Mouse (Mus musculus): ENCODE measurements around the gene Add2.
"Not testable (repeated sequence)": the region's sequence is repeated elsewhere in the genome, so short reads cannot be mapped to it uniquely, and the experiment has no call there.

Gene Add2

DNA sequence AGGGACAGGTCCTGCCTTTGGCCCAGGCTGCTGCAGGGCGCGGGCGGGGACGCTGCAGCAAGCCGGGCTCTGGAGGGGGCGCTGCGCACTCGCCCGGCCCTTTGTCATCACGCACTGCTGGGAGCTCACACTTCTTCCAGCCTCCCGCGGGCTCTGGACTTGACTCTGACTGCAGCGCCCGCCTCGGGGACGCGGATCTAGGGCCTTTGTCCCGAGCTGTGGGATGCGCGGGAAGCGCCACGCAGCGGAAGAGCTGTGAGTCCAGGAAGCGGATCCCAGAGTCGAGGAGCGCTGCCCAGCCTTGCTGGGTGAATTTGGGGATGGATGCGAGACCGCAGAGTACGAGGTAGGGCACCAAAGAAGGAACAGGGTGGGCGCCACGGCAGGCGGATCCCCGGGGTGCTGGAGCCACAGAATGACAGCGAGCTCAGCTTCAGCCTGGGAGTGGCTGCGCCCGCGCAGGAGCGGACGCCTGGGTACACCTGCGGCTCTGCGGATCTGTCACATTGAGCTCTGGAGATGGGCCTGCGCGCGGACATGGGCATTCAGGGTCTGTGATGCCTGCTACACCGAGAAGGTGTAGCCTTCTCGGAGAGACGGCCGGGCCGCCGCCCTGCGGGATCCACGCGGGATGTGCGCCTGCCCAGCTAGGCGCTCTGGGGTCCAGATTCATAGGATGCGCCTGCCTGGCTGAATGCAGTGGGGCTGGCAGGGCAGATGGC, at the start of gene Add2:
TSS of gene Add2 (plus strand) at position 81 of the 722 bp plus-strand sequence.
- no peak for DNase-seq

DNA sequence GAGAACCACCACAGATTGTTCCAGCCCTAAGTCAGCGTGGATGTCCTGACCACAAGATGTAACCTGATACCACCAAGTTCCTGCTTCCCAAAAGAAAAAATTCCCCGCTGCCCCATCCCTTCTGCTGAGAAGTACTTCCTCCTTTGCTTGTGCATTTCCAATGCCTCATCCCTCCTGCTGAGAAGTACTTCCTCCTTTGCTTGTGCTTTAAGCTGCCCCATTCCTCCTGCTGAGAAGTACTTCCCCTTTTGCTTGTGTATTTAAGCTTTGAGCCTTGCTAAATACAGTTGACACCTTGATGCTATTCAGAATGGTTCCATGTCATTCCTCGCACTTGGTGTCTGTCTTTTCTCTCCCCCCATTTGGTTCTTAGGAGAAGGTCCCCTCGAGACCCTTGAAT, 49.7 kb upstream of the Add2 start:
- DNase-seq: not testable (repeated sequence)

DNA sequence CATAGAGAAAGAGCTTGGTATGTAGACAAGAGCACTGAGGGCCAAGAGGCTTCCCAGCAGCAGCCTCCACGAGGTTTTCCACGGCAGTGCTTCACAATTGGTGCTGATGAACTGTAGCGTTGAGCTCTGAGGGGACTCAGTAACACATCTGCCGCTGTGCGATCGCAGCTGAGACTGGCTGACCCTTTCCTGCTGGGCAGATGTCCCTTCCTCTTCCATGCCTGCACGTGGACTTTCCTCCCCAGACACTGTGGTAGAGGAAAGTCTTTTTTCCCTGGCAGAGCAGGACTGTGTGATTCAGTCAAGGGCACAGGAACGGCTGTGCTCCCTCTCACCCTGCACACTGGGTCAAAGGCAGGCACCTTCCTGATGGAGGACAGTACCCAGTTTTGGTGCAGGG, 44.1 kb upstream of the Add2 start:
- no peak for DNase-seq

DNA sequence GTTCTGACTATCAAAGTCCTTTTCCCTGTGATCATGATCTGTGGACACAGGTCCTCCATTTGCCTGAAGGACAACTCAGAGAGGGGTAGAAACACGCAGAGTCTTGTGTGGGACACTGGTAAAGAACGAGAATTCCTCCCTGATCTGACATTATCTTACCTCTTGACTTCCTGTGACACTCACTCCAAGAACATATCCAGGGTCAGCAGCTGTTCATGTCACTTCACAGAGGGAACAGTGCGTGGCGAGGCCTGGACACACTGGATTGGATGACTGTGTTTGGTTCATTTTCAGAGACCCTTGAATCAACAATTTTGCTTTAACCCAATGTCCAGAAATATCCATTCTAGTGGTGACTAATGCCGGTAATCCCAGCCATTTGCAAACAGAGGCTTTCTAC, 38.9 kb upstream of the Add2 start:
- DNase-seq: not testable (repeated sequence)

DNA sequence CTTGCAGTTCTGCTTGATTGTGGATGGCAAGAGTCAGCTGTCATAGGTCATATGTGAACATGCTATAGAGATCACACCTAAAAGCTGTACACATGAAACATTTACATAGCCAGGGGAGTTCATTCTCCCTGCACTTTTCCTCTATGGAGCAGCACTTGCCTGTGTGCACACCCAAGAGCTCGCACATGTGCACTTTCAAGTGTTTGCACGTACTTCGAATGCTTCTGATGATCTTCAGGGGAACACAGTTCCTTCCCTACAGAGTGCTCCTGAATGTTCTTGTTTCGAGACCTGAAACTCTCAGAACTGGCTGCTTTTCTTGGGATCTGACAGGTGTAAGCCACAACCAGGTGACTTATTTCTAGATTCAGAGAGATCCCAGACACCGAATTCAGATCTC, 37.7 kb upstream of the Add2 start:
- not testable (repeated sequence) for DNase-seq

DNA sequence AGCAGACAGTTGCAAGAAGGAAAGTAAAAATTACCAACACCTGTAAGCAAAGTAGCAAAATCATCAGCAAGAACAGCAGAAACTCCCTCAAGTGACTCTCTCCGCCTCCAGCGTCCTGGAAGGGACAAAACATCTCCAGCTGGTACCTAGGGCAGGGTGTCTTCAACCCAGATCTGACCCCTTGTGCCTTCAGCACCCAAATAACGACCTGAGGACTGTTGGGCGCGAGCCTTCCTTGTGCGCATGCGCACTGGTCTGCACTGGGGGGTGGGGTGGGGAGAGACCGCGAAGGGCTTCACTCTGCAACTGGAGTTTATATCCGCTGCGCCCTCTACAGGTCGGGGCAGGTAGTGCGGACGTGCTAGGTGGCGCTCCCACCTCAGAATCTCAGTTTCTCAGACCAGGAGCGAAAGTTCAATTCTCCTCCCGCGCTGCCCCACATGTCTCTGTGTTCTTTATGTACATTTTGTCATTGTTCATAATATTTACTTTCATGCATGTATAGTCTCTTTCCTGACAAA, 25.0 kb upstream of the Add2 start:
- DNase-seq: peak in 1 of 2 experiments; percentile 34

DNA sequence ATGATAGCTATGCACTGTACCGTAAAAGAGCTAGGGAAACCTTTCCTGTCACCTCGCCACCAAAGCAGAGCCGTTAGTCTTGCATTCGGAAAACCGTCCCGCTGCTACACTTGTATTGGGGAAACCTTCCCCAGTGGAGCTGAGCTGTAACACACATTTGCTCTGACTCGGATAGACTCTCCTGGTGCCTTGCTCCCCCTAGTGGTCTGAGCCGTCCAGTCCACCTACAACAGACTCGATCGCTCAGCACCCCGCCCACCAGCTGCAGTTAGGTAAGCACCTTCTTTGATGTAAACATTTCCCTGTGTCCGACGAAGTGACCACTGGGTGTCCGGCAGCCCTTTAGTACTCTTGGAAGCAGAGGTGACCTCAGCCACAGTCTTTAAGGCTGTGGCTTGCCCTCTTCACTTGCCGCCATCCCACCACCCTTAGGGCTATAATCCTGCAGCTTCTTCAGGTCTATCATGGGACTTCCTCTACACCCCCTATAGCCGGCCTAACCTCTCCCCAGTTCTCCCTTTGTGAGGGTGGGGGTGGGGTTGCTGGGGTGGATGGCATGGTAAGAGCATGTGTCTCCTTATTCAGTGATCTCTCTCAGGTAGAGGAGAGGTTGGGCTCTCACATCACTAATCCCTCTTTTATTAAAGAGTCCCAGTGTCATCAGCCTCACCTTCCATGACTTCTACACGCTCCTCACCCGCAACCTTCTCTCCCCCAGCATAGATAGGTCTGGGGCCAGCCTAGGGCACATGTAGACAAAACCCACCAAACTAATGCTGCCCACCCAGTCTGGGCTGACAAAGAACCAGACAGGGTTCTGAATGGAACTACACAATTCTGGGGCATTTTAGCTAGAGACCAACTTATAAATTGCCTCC, 24.0 kb upstream of the Add2 start:
- DNase-seq: peak; percentile 63 to 79

DNA sequence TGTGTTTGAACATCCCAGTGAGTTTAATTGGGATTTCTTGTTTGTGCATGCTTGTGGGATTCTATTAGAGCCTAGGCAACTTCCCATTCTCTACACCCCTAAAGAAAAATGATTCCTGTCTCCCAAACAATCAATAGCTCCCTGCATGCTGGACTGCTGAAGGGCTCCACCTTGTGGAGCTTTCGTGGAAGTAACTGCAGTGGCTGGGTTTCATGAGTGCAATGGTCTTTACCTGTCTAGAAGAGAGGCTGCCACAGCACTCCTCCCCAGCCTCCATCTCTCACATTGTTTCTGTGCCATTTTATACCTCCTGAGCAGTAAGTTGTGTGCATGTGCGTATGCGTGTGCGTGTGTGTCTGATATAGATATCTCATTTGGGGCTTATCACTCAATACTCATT, 18.5 kb upstream of the Add2 start:
- peak; percentile 35 to 73 for DNase-seq

DNA sequence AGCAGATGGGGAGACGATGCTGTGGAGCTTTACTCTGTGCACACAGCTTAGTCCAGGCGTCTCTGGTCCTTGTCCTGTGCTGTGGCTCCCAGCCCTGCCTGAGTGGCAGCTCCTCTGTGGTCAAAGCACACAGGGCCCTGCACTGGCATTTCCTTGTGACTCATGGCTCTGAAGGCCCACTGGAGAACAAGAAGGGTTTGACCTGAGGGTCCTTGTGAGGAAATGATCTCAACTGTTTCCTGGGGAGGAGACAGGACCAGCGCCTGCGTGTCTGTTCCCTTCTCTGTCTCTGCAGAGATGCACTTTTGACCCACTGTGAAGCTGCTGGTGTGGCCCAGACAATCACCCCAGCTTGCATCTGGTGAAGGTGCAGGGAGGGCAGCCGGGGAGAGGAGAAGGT, 13.7 kb upstream of the Add2 start:
- DNase-seq: peak; percentile 5 to 17

DNA sequence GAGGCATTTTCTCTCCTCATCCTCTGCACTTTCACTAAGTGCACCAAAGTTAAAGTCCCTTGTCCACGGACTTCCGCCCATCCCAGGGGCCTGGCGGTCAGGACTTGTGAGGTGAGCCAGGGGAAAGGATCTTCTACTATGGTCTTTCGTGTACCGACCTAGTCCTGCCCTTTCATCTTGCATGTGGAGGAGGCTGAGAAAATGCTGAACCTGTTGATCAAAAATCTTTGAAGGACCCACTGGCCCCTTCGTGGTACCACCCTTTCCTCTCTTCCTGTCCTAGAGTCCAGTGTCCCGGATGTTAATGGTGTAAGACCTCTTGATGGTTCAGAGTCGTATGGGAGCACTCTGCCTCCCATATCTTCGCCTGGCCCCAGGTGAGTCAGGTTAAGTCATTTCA, 12.6 kb upstream of the Add2 start, which contains the start of gene Figla:
TSS of gene Figla (plus strand) at position 301 of the 400 bp plus-strand sequence.
- DNase-seq: no peak

DNA sequence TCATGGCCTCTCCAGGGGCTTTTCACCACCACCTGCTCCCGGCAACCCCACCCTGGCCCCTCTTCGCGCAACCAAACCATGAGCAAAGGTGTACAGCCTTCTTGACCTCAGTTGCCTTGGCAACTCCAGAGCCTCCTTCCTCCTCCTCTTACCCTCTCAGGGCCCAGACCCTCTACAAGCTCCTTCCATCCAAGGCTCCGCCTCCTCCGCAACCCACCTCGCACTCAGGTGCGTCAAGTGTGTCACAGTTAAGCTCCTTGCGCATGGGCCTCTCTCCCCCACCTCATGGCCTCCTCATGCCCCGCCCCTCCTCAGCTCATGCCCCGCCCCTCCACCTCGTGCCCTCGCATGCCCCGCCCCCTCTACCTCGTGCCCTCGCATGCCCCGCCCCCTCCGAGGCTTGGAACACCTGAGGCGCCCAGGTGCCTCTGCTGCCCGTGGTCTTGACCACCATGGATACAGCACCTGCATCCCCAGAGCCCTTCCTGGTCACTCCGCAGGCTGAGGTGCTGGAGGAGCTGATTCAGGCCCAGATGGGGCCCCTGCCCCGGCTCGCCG, 11.6 kb upstream of the Add2 start:
- DNase-seq: no peak

DNA sequence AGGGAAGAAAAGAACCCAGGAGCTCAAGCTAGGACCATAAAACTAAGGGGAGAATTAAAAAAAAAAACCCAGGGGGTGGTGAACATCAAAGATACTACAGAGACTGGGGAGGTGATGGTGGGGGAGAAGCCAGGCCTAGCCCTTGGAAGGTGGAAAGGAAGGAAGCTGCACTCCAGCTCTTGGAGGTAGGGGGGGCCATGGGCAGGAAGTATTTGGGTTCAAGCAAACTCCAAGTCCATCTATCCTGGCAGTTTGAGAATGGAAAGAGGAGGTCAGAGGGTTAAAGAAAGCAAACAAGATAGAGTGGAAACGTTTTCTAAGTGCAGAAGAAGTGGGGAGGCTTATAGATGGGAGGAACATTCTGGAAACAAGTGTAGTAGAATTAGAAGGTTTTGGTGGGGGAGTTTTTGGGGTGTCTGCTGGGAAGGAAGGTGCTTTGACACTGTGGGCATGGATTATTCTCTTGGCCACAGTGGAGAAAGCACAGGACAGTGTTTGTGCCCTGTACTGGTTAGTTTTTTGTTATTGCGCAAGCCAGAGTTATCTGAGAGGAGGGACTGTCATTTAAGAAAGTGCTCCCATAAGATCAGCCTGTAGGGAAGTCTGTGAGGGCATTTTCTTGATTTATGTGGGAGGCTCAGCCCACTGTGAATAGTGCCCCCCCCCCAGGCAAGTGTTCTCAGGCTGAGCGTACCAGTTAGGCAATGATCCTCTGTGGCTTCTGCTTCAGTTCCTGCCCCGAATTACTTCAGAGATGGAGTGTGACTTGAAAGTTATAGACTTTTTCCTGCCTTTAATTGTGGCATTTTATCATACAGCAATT, 8.9 kb upstream of the Add2 start:
- no peak for DNase-seq

DNA sequence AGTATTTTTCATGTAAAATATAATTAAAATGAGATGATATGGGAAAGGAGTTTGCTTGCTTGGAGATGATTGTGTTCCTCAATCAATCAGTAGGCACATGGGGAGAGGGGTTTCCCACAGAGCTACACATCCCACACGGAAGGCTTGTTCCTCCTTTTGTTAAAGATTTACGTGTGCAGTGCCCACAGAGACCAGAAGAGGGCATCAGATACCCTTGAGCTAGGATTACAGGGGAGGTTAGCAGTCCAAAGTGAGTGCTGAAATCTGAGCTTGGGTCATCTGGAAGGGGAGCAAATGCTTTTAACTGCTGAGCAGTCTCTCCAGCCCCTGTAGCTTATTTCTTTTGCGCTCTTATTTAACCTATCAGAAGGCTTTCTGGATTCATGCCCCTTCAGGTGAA, 7.5 kb upstream of the Add2 start:
- DNase-seq: peak; percentile 7 to 57

DNA sequence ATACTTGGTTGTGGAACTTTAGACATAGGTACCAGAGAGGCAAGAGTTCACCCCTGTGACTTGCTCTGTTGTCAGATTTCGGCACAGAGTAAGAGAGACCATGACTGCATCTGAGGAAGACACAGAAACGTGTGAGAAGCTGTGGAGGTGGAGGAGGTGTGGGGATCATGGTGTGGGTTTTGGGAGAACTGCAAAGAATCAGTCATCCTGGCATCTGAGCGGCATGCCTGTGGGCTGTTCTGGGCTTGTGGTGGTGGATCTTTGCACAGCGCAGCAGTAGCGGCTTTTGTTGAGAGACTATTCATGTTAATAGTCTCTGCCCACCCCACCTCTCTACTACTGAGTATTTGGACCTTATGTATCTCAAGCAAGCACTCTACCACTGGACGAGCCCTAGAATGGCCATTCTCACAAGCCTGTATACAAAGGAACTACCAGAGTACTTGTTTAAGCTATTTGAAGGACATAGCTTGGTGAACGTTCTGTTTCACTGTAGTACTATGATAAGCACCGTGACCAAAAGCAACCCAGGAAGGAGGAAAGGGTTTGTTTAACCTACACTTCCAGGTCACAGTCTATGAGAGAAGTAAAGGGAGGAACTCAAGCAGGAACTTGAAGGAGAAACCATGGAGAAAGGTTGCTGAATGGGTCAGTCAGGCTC, 1.7 kb upstream of the Add2 start:
- DNase-seq: no peak

DNA sequence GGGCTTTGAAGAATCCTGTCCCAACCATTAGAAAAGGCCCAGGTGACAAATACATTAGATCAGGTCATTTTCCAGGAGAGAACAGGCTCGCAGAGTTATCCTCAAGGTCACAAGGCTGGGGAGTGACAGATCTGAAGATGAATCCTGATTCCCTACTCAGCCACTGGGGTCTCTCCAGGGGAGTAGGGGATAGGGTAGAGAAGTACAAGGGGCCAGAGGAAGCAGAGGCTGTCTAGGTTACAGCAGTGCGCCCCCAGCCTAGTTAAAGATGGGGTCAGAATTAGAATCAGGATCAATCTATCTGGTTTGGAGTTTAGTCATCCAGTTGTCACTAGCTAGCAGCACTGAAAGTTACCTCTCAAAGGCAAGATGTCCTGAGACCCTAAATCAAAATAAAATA, 331 bp upstream of the Add2 start:
- no peak for DNase-seq

DNA sequence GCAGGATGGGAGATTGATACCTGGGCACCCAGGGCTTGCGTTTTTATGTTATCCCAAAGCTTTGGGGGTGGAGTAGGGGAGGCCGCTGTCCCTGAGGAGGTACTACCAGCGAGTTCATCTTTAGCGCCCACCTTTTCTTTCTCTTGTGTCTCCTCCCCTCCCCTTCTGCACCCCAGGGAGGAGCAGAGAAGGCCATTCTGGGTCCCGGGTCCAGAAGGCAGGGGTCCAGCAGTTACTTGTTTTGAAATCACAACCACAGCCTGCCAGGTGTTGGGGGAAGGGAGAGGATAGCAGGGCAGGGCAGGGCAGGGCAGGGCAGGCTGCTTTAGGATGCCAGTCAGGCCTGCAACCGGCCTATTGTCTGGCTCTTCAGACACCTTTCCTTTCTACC, 837 bp downstream of the Add2 start:
- no peak for DNase-seq

DNA sequence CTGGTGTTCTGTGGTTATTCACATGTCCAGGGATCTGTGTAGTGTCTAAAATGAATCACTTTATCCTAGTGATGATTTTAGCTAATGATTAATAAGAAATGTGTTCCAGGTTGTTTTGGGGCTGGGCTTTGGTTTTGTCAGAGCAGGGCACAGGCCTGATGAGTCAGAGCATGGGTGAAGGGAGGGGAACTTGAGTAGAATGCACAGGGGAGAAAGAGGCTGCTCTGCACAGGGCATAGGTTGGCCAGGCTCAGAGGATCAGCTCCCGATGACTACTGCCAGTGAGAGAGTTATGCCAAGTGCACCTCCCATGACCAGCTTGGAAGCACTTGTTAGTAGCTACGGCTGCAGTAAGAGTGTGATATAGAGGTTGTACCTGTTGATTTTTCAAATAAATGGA, 3.0 kb downstream of the Add2 start:
- DNase-seq: no peak

DNA sequence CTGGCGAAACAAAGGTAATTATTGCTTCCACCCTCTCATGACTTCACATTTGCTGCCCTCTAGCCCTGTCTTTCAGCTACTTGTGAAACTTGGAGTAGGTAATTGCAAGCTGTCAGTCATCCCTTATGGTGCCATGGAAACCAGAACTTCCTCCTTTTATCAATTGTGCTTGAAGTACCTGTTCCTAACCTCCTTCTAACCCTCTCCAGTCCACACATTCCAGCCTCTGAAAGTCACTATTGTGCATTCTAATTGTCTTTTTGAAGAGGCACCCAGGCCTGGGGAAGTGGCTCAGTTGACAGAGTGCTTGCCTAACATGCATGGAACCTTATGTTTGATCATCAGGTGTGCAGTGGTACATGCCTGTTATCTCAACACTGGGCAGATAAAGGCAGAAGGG, 5.2 kb downstream of the Add2 start:
- no peak for DNase-seq

DNA sequence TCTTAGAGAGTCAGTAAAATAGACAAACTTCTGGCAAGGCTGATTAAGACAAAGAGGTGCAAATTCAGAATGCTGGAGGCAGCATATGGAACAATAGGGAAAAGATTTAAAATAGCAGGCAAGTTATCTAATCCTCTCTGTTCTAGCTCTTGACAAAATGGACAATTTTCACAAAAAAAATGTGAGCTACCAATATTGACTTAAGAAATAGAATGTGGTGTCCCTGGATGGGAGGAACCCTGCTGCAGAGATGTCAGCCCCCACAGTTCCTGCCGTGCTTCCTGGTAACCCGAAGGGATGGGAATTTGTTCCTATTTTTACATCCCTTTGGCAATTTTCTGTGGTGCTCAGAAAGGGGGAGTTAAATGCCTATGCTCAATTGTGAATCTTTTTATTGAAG, 10.4 kb downstream of the Add2 start:
- DNase-seq: no peak

DNA sequence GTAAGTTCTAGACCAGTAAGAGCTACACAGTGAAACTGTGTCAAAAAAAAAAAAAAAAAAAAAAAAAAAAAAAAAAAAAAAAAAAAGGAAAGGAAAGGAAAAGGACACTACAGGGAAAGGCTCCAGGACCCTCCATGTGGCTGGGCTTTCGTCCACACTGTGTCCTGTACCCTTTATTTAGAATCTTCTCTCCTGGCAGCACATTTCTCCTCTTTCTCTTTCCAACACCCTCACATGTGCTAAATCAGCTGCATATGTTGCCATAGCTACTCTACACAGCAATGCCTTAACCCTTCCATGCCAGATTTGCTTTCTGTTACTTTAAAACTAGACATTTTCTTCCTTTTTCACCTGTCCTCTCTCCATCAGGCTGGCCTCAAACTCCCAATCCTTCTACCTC, 11.7 kb downstream of the Add2 start:
- no peak for DNase-seq

DNA sequence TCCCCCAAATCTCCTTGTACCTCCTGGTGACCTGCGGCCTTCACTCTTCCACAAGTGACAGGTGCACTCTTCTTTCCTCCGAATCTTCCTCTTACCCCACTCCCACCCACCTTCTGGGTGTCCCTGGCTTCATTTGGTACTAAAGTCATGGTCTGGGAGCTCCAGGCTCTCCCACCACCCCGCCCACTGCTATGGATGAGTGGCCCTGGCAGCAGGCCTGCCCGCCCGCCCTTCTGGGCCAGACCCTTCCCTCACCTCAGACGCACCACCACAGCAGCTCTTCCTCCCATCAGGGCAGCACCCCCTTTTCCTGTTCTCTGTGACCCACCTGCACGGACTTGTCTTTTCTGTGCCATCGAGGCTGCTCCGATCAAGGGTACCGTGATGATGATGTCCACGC, 19.0 kb downstream of the Add2 start:
- DNase-seq: no peak

DNA sequence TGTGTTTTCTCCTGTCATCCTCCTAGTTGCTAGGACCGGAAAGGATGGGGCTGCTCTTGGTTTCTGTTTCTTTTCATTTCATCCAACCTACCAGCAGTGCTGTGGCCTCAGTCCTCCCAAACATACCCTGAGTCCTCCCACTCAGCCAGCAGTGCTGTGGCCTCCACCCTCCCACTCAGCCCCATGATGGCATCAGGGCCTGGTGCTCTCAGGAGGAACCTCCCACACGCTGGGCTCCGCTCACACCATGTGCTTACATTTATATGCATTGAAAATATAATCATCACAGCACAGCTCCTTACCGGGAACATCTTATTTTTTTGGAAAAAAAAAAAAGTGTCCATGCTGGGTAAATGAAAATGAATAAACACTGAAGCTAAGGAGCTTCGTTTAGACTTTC, 20.0 kb downstream of the Add2 start:
- DNase-seq: no peak

All from kidney, adult 8-10 months (tissue).